Mouse (Mus musculus): ENCODE measurements around the gene Trpm7. TPM values are rescaled to one million over a fixed set of nuclear protein-coding genes. Genes with fewer than 3 reads are reported as not detected.

Trpm7 gene
- total RNA-seq, 2 experiments from 2014 or later = 27.2 to 37.3 TPM

Small RNA genes lying within 50 kb of the gene (microRNA-seq; reads per million reads assigned to microRNA genes)
- 0 to 0.32 reads per million in 2 experiments for gene Mir3473g

Other genes starting within 250 kb of the Trpm7 start
- 10 to 100 TPM; 12.7 to 16.6 TPM for gene Gabpb1, start 199.9 kb downstream of the Trpm7 start, total RNA-seq (2021)
- gene Usp8, start 168.9 kb downstream of the Trpm7 start, total RNA-seq (2021) = 10 to 100 TPM; 19.8 to 24.8 TPM
- not detected for gene Usp50, start 92.8 kb downstream of the Trpm7 start, total RNA-seq (2021)
- 10 to 100 TPM; 52.7 to 55.7 TPM for gene Sppl2a, start 57.0 kb upstream of the Trpm7 start, total RNA-seq (2021)
- gene Ap4e1, start 132.5 kb upstream of the Trpm7 start, total RNA-seq (2021) = 10 to 100 TPM in 1 of 2 experiments, 1 to 10 TPM in 1; 9.8 to 11.8 TPM
- gene Blvra, start 194.4 kb upstream of the Trpm7 start, total RNA-seq (2021) = 10 to 100 TPM; 15.5 to 16.4 TPM